Mouse (Mus musculus): ENCODE measurements around the gene Nadk2. TPM values are rescaled to one million over a fixed set of nuclear protein-coding genes. Genes with fewer than 3 reads are reported as not detected.

The Nadk2 gene
- 38.6 and 42.1 TPM in 2 replicates for polyA plus RNA-seq (2014; fragmentation: Nextera tagmentation; extraction: Ambion mirVana)

- Histone ChIP-seq H3K9ac (peak within 1 kb of the TSS; percentile 92), H3K36me3 (ENCODE audit: insufficient read depth) (no peaks in the 10 kb centered on the region), H3K4me2 (peak within 1 kb of the TSS; percentile 79), H3K4me3 (ENCODE audit: low read depth, low read length) (peak within 1 kb of the TSS; percentile 90), H3K27ac (ENCODE audit: low read depth) (peak within 1 kb of the TSS; percentile 97), H3K27me3 (ENCODE audit: insufficient read depth, low read length) (no peaks in the 10 kb centered on the region), H3K4me1 (ENCODE audit: insufficient read depth) (peaks cover 16% of the 10 kb centered on the region), H3K9me3 (ENCODE audit: low read depth, low read length) (no peaks in the 10 kb centered on the region)
- DNase-seq (peak; percentile 99), ATAC-seq (ENCODE audit: insufficient read depth) (peak; percentile 98)
- TF ChIP-seq CTCF (IDR thresholded peaks at IDR 0.05; ENCODE audit: low read depth), result no peak
- WGBS, result 2% methylated on average over 35 of the region's 54 CpGs
Observed at GRCm38 (mm10) chr15:9070912-9071555, at the start of gene Nadk2. TSS of gene Nadk2 (plus strand) at chr15:9071260.

GRCm38 (mm10) chr15:9055704-9056103, 15.4 kb upstream of the Nadk2 start:
- H3K36me3 ChIP-seq (ENCODE audit: insufficient read depth), result no peaks in the 10 kb centered on the region
- no peaks in the 10 kb centered on the region for H3K4me1 ChIP-seq (ENCODE audit: insufficient read depth)
- ATAC-seq (ENCODE audit: insufficient read depth) (no peak), DNase-seq (no peak)
- TF ChIP-seq CTCF (IDR thresholded peaks at IDR 0.05; ENCODE audit: low read depth), result peak; percentile 38
- H3K4me2 ChIP-seq, result no peak overlapping the region
- H3K9ac ChIP-seq, result no peak overlapping the region
- no peak overlapping the region for H3K4me3 ChIP-seq (ENCODE audit: low read depth, low read length)
- no peaks in the 10 kb centered on the region for H3K27me3 ChIP-seq (ENCODE audit: insufficient read depth, low read length)
- no peaks in the 10 kb centered on the region for H3K9me3 ChIP-seq (ENCODE audit: low read depth, low read length)
- H3K27ac ChIP-seq (ENCODE audit: low read depth), result no peak overlapping the region

GRCm38 (mm10) chr15:9059856-9060255, 11.2 kb upstream of the Nadk2 start:
- Histone ChIP-seq H3K4me3 (ENCODE audit: low read depth, low read length) (no peak overlapping the region), H3K9me3 (ENCODE audit: low read depth, low read length) (no peaks in the 10 kb centered on the region), H3K27me3 (ENCODE audit: insufficient read depth, low read length) (no peaks in the 10 kb centered on the region), H3K4me2 (no peak overlapping the region), H3K27ac (ENCODE audit: low read depth) (no peak overlapping the region), H3K4me1 (ENCODE audit: insufficient read depth) (no peaks in the 10 kb centered on the region), H3K9ac (no peak overlapping the region), H3K36me3 (ENCODE audit: insufficient read depth) (no peaks in the 10 kb centered on the region)
- WGBS, result 80% methylated on average over 2 of the region's 2 CpGs
- 0 out of 2 replicates have a peak, but pooled peaks have one; percentile 17 for TF ChIP-seq CTCF (IDR thresholded peaks at IDR 0.05; ENCODE audit: low read depth)
- DNase-seq (no peak), ATAC-seq (ENCODE audit: insufficient read depth) (no peak)

- Histone ChIP-seq H3K9me3 (ENCODE audit: low read depth, low read length) (no peaks in the 10 kb centered on the region), H3K9ac (no peak overlapping the region), H3K4me1 (ENCODE audit: insufficient read depth) (no peaks in the 10 kb centered on the region), H3K27ac (ENCODE audit: low read depth) (no peak overlapping the region), H3K4me2 (no peak overlapping the region), H3K4me3 (ENCODE audit: low read depth, low read length) (no peak overlapping the region), H3K27me3 (ENCODE audit: insufficient read depth, low read length) (no peaks in the 10 kb centered on the region), H3K36me3 (ENCODE audit: insufficient read depth) (no peaks in the 10 kb centered on the region)
- 62% methylated on average over 7 of the region's 7 CpGs for WGBS
- no peak for DNase-seq
- no peak for TF ChIP-seq CTCF (IDR thresholded peaks at IDR 0.05; ENCODE audit: low read depth)
- ATAC-seq (ENCODE audit: insufficient read depth), result no peak
Observed at GRCm38 (mm10) chr15:9061150-9061882, 9.7 kb upstream of the Nadk2 start.

- DNase-seq (no peak), ATAC-seq (ENCODE audit: insufficient read depth) (no peak)
- TF ChIP-seq CTCF (IDR thresholded peaks at IDR 0.05; ENCODE audit: low read depth), result no peak
- 65% methylated on average over 4 of the region's 4 CpGs for WGBS
- Histone ChIP-seq H3K36me3 (ENCODE audit: insufficient read depth) (no peaks in the 10 kb centered on the region), H3K27me3 (ENCODE audit: insufficient read depth, low read length) (no peaks in the 10 kb centered on the region), H3K4me2 (no peak overlapping the region), H3K27ac (ENCODE audit: low read depth) (no peak overlapping the region), H3K9ac (no peak overlapping the region), H3K4me3 (ENCODE audit: low read depth, low read length) (no peak overlapping the region), H3K4me1 (ENCODE audit: insufficient read depth) (peaks cover 5% of the 10 kb centered on the region; the same call in 1 of the 2 replicates), H3K9me3 (ENCODE audit: low read depth, low read length) (no peaks in the 10 kb centered on the region)
Observed at GRCm38 (mm10) chr15:9068881-9069280, 2.2 kb upstream of the Nadk2 start.

- H3K4me1 ChIP-seq (ENCODE audit: insufficient read depth), result peaks cover 15% of the 10 kb centered on the region
- H3K9ac ChIP-seq, result peak overlapping the region; percentile 79
- H3K27ac ChIP-seq (ENCODE audit: low read depth), result peak overlapping the region; percentile 97
- peak; percentile 26; the same call in 1 of the 2 replicates for ATAC-seq (ENCODE audit: insufficient read depth)
- no peaks in the 10 kb centered on the region for H3K9me3 ChIP-seq (ENCODE audit: low read depth, low read length)
- peak; percentile 38 for DNase-seq
- no peak for TF ChIP-seq CTCF (IDR thresholded peaks at IDR 0.05; ENCODE audit: low read depth)
- no peaks in the 10 kb centered on the region for H3K27me3 ChIP-seq (ENCODE audit: insufficient read depth, low read length)
- 4% methylated on average over 3 of the region's 3 CpGs for WGBS
- H3K4me3 ChIP-seq (ENCODE audit: low read depth, low read length), result peak overlapping the region; percentile 90
- H3K36me3 ChIP-seq (ENCODE audit: insufficient read depth), result no peaks in the 10 kb centered on the region
- H3K4me2 ChIP-seq, result peak overlapping the region; percentile 62
Observed at GRCm38 (mm10) chr15:9070353-9070752, 707 bp upstream of the Nadk2 start.
